Mouse (Mus musculus) spleen, adult 2 months (tissue): ENCODE data around the gene Med13.

Experiments used
- CTCF ChIP-seq: fragments of 200-500 bp; IDR thresholded peaks from 2 replicates; pipeline ENCODE4 v1.5.1; 2011; ENCODE audit warnings: mild to moderate bottlenecking, inconsistent platforms; ENCODE audit not compliant: insufficient read depth, insufficient read length, insufficient replicate concordance; ENCODE audit errors: extremely low read depth
- POLR2A ChIP-seq: fragments of 200-500 bp; IDR thresholded peaks from 2 replicates; pipeline ENCODE4 v1.6.1; 2011; ENCODE audit warnings: low read depth, low read length, inconsistent platforms

DNA sequence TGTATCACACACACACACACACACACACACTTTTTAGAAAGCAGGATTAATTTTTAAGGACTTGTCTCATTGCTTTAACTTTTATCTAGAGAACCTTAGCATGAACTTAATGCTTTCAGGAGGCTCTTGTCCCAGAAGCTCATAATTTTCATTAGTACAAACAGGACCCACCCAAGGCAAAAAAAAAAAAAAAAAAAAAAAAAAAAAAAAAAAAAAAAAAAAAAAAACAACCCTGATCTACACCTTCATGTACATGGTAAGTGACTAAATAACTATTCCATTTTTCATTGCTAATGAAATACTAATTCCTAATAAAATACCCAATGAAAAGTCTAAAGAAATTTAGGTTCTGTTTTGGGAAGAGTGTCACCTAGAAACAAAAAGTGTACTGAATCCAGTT is 8.5 kb downstream of the Med13 start:
- TF ChIP-seq CTCF (no peak), POLR2A (no peak)
